Mouse (Mus musculus): ENCODE measurements around the gene Rbm39.
"Not testable (repeated sequence)": the region's sequence is repeated elsewhere in the genome, so short reads cannot be mapped to it uniquely, and the experiment has no call there.

Rbm39 gene

DNA sequence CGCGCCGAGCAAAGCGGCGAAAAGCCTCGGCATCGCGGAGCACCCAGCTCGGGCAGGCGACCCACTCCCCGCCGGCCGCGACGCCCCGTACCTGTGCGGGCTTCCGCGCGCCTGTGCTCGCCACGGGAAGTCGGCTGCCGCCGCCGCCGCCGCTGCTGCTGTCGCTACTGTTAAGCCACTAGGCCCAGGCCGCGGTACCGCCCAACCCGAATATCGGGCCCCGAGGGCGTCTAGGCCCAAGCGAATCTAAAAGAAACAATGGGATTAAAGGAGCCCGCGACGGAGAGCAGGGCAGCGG, 293 bp downstream of the Rbm39 start:
- peak; percentile 24 for DNase-seq

DNA sequence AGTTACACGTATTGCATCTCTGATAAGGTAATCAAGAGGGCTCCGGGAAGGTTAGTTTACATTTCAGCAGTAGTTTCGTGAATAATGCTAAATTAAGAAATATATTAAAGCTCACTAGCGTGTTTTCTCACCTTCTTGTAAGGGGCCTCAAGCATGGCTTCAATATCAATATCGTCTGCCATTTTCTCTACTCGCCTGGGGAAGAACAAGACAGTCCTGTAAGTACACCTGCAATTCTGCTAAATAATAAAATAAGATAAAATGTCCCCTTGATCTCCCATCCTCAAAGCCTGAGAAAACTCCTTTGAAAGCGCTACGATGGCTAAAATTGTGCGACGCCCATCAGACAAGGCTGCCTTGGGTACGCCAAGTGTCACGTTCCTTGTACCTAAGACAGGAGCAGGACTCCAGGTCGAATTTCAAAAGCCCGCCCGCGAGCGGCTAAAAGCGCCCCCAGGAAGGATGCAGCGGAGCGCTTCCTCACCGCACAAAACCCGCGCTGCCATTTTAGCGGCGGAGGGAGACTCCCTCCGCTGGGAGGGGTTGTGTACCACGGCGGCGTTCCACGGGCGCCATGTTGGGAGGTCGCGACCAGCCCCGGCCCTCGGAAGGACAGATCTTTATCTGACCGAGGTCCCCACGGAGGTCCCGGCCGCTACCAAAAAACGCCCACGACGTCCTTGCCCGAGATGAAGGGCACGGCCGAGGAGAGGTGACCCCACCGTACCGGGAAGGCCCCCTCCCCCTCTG, 817 bp downstream of the Rbm39 start:
- DNase-seq, result peak; percentile 70

DNA sequence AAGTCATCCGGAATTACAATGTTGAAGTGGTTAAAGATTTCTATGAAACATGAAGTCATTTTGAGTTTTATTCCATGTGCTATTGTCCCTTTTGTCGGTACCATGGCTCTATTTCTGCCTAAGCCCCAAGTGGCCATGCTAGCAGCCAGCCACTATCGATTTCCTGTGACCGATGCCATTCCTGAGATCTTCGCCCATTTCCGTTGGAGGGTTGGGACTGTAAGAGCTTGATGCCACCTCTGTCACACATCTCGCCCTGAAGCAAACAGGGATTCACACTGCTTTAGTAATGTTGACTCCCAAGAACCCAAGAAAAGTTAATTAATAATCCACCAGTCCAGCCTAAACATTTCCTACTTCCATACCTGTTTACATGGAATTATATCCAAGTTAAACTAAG, 2.4 kb downstream of the Rbm39 start:
- no peak for DNase-seq

DNA sequence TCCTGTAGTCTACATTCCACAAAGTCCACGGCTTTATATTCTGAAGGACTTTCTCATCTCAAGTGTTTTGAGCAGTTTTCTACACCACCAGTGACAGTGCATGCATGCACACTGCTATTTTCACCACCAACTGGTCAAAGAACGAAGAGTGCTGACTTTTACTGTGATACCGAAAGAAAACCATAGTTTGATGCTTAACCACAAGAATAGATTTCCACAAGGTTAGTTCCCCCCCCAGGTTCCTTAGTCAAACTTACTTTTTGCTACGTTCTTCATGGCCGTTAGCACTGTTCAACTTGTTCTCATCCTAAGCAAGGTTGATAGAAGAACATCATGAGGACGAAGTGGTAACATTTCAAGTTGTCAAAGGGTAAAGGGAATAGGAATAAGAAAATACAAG, 3.0 kb downstream of the Rbm39 start:
- DNase-seq, result no peak

DNA sequence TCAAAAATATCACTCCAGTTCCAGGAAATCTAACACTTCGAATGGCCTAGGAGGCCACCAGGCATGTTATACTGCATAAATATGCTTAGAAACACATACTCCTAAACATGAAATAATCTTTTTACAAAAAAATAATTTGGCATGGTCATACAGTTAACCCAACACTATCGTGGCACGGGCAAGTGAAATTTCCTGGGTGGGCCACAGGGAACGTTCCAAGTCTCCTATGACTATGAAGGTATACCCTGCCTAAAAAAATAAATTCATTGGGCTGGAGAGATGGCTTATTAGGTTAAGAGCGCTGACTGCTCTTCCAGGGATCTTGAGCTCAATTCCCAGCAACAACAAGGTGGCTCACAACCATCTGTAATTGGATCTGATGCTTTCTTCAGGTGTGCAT, 13.5 kb downstream of the Rbm39 start:
- DNase-seq, result no peak

DNA sequence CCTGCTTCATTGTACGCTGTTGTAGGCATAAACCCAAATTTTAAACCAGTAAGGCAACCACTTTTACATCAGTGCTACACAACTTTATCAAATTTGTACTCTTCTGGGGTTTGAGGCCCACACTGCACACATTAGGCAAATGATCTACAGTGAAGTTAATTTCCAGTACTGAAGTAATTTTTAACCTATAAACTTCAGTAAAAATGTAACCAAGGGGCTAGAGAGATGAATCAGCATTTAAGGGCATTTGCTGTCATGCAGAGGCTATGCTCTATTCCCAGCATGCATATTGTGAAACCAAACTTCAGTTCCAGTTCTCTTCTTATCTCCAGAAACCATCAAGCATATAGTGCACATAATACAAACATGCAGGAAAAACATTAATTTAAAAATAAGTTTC, 14.6 kb downstream of the Rbm39 start:
- DNase-seq, result no peak

DNA sequence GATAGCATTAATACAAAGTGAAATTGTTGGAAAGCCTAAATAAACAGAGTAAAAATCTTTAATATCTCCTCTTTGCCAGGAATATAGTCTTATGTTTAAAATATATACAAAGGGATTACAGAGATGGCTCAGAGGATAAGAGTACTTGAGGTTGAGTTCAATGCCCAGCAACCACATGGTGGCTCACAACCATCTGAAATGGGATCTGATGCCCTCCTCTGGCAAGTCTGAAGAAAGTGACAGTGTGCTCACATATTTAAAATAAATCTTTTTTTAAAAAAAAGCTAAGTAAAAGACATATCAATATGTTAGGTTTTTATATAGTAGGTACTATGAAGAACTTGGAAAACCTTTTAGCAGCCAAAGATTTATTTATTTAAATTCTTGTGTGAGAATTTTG, 28.5 kb downstream of the Rbm39 start:
- DNase-seq, result no peak

DNA sequence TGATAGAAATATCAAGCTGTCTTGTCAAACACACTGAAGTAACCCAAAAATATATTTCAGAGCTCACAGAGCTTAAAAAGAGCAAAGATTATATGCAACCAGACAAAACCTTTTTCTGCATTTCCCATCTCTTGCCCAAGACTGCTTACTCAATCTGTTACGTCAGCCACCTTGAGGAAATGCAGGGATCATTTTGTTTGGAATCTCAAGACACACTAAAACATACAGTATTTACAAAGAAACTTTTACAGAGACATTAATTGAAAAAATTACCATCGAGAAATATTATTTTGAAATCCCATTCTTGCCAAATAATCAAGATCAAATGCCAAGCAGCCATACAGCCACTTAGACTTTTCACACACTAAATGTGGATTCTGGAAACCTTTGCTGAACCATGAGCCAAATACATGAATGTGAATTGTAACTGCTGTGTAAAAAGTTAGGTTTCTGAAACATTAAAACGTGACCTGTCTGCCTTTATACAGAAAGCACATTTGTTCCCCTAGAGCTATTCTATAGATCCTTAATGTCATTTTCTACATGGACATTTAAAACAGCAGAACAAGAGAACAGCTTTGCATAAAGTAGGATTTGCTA, 32.6 kb downstream of the Rbm39 start:
- no peak for DNase-seq

DNA sequence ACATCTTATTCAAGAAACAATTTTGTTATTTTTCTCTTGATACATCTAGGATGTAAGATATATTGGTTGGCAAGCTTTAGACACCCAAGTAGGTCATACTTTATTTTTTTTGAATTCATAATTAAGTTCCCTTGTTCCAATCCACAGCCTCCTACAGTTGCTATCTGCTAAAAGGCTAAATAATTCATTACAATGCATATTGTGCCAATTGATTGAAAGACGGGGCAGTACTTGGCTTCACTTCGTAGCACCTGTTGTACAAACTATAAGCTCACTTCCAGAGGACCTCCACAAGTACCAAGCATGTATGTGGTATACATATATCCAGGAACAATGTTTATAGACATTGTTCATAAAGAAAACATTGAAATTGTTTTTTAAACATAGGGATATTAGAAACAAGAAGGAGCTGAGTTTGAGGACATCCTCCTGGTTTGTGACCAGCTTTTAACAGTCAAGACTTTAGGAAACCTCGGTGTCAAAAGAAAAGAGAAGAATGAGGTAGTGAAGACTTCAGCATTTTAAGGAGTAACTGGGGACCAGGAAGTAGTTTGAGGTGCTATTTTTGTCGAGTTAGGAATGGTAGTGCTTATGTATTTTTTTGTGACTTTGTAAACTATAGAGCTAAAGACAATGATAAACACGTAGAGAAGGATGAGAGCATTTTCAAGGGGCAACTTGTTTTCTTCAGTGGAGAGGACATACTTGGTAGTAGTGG, 33.6 kb downstream of the Rbm39 start:
- no peak for DNase-seq

DNA sequence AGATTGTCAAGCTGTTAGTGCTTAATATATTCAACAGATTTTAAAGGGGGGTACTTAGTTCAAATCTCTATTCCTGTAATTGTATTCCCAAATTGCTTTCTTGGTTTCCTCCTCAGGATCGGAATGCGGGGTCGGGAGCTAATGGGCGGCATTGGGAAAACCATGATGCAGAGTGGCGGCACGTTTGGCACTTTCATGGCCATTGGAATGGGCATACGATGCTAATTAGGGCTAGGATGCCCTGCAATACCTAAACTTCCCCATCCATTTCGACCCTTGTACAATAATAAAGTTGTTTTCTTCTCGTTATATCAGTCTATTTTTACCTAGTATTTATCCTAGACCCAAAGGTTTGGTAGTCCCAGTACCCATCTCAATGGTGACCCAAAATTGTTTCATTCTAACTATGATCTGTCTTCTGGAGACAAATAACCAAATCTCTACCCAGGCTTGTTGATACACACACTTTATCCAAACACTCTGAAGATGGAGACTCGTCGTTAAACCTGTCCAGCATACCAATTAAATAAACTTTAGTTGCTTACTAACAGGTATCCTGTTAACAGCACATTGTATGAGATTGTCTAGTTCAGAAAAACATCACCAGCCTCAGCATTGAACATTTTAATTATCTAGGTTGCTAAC, 34.4 kb downstream of the Rbm39 start:
- DNase-seq, result no peak

DNA sequence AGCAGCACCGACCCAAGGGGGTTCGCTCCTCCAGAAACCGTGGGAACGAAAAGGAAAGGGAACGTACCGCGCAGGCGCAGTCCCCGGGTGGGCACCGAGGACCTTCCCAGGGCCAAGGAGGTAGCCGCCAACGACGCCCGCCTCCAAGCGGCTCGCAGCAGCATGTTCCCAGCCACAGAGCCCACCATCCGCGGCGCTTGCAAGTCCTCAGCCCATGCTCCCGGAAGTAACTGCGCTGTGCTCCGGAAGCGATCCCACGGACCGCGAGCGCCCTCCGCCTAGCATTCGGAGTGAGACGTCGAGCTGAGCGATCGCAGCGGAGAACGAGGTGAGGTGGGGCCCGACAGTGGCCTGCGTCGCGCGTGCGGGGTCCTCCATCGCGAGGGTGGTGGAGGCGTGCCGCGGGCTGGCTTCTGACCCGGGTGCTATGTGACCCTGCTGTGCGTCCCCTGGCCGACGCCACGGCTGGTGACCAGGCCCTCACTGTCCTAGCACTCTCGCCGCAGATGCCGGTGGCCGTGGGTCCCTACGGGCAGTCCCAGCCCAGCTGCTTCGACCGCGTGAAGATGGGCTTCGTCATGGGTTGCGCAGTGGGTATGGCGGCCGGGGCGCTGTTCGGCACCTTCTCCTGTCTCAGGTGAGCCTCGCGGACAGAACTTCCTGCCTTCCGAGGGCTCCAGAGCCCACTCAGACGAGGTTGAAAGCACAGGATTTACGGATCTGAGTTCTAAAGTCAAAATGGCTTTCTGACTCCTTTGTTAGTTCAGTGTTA, 35.9 kb downstream of the Rbm39 start, which contains the start of the genes Romo1 and Nfs1:
Gene Romo1, plus strand, starts transcription at position 87 of the 772 bp plus-strand sequence.
Gene Nfs1, minus strand, starts transcription at position 234 of the 772 bp plus-strand sequence.
- DNase-seq, result peak; percentile 92

DNA sequence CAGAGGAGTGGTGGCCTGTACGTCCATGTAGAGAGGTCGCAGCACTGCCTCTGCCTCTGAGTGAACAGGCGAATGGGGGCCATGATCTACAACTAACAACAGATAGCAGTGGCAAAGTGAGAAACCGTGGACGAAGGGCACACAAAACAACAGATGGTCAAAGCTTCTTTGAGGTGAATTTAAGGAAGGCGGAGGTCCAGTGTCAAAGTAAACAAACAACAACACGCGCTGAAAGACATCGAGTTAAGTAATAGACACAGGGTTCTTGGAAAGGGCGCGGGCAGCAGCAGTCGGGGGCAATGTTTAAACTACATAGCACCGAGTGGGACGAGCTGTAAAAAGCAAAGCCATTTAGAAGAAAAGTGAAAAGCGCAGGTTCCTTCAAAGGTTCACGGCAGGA, 36.7 kb downstream of the Rbm39 start:
- DNase-seq, result no peak

DNA sequence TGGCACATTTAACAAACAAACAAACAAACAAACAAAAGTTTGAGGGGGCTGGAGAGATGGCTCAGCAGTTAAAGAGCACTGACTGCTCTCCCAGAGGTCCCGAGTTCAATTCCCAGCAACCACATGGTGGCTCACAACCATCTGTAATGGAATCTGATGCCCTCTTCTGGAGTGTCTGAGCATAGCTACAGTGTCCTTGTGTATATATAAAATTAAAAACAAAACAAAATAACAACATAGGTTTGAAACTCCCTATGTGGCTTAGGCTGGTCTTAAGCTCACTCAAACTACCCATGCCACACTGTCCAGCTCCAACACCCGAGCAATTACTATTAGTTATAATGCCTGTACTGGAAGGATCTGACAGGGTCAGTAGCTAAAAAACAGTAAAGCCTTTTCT, 37.2 kb downstream of the Rbm39 start:
- no peak for DNase-seq

DNA sequence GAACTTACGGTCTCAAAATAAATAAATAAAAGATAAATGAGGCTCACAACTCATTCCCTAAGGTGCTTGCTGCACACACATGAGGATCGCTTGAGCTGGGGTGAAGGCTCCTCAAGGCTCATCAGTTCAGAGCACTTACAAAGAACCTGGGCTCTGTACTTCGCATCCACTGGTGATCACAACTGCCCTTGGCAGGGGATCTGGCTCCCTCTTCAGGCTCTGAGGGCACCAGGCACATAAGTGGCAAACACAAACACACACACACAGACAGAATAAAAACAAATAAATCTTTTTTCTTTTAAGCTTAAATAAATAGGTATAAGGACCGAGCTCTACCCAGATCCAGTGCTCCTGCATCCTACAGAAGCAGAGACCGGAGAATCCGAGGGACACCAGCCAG, 44.3 kb downstream of the Rbm39 start:
- DNase-seq, result no peak

DNA sequence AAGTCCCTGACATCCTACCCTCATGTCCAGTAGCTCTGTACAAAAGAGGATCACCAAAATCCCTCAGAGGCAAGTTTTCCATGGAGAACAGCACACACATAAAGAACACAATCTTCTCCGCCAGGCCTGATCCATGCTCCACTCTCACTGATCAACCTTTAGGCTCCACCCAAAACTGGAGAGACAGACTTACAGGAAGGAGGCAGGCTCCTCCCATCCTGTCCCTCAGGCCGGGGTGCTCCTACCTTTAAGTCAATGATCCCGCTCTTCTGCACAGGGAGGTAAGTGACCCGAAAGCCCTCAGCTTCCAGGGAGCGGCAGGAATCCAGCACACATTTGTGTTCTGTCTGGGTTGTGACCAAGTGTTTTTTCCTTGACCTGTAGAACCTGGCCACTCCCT, 45.9 kb downstream of the Rbm39 start:
- DNase-seq, result no peak

DNA sequence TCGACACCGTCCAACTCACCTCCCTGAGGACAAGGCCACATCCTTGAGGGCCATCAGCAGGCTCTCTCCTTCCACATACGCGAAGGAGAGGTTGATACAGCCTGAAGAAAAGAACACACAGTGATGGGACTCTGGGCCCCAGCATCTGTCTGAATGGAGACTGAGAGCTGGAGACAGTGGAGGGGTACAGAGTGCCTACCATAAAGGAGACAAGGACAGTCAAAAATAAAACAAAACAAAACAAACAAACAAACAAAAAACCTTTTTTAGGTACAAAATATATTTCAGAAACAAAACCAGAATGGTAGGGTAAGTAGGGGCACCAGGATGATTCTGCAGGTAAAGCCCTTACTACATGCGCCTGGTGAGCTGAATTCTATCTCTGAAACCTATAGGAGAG, 53.0 kb downstream of the Rbm39 start, which contains the start of gene Gm28036:
Gene Gm28036, minus strand, starts transcription at position 101 of the 400 bp plus-strand sequence.
- DNase-seq, result no peak

DNA sequence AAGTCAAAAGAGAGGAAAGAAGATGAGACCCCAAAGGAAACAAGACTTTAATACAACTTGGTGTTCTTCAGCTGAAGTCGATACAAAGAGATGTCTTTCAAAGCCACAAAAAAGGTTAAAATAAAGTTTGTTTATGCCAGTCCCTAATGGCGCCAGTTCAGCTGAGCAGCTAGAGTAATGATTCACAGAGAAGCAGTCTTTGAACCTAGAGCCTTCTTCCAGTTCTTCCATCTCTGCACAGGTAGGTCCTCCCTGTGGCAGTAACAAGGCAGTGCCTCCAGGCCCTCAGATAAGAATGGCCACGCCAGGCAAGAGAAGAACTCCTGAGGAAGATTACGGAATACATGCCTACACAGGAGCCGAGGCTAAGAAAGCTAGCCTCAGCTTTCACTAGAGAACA, 56.3 kb downstream of the Rbm39 start:
- DNase-seq, result no peak

DNA sequence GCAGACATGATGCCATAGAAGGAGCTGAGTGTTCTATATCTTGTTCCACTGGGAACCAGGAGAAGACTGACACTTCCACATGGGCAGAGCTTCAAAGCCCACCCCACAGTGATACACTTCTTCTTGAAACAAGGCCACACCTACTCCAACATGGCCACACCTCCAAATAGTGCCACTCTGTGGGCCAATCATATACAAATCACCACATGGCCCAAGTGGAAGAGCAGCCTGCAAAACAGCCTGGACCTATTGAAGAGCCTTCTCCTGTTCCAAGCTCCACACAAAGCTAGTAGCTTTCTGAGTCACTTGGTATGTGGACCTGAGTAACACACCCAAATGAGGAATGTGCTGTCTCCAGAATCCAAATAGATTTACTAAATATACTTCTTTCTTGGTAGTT, 60.5 kb downstream of the Rbm39 start:
- DNase-seq, result no peak

DNA sequence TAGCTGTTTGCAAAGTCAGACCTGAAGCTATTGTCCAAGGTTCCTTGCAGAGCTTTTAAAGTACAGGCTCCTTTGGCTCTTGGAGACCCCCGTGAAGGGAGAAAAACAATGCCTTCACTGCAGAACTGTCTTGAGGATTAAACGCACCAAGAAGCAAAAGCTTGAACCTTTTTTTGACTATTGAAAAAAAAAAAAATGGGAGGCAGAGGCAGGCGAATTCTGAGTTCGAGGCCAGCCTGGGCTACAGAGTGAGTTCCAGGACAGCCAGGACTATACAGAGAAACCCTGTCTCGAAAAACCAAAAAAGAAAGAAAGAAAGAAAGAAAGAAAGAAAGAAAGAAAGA, 68.0 kb downstream of the Rbm39 start:
- DNase-seq, result not testable (repeated sequence)

DNA sequence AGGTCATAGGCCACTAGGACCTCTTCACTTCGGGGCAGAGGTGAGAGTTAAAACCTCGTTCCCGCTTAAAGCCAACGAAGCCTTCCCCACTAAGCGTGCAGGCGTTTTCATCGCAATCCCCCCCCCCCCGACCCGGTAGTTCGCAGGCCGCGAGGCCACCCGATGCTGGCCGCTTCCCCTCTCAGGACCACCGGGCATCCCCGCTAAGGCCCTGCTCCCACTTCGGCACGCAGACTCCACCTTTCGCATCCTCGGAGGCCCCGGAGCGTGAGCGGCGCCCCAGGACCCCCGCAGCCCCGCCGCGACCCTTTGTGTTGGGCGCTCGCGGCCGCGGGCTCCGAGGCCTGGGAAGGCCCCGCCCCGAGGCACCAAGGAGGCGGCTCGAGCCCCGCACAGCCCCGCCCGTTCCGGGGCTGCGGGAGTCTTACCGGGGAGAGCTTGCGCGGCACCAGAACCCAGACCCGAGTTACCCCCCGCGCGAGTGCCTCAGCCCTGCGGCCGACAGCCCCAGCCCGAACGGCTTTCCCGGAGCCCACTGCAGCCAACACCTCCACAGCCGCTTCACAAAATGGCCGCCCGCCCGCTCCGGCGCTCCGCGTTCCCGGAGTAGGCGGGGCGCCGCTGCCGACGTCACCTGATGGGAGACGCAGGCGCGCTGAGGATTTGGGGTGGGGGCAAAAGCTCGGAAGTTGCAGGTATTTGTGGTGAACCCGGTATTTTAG, 68.5 kb downstream of the Rbm39 start, which contains the start of the genes Cpne1 and Rbm12:
Gene Cpne1, minus strand, starts transcription at position 608 of the 722 bp plus-strand sequence.
Gene Rbm12, minus strand, starts transcription at position 621 of the 722 bp plus-strand sequence.
- DNase-seq, result peak; percentile 87

DNA sequence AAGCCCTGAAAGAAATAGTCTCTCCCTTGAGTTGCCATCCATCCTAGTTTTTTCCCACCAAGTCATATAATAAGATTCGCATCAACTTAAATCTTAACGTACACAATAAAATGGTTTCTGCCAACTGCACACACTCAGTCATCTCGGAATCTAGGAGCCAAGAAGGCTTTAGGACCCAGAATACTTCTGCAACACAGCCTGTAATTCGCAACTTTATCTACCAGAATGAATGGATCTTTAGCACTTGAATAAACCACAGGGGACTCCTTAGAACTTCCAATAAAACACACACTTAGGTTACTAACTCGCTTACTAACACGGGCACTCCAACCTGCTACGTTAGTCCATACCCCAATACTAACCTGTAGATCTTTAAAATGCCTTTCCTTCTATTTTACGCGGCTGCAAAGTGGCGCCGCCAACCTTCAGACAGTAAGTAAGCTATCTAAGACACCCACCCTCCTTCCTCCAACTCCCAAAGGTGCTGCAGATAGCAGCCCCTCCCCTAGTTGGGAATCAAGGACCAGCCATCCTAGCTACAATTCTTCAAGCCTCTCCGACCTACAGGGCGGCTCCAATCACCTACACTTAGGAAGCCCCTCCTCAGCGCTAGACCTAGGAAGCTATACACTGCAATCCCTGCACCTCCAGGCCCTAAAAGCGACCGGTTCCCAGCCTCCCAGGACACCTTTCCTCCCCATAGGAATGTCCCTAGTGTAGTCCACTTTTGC, 69.2 kb downstream of the Rbm39 start:
- no peak for DNase-seq
